Mouse (Mus musculus) telencephalon, adult 2 months (tissue): ENCODE measurements around the gene Rab3c.
A peak's percentile ranks its signal among the peaks of the same experiment; 100 is the strongest.

Experiments
- DNase-seq: peaks from one replicate; pipeline ENCODE4 v3.0.0-alpha.2; 2011; ENCODE audit warnings: low read depth, low spot score

Rab3c gene

DNA sequence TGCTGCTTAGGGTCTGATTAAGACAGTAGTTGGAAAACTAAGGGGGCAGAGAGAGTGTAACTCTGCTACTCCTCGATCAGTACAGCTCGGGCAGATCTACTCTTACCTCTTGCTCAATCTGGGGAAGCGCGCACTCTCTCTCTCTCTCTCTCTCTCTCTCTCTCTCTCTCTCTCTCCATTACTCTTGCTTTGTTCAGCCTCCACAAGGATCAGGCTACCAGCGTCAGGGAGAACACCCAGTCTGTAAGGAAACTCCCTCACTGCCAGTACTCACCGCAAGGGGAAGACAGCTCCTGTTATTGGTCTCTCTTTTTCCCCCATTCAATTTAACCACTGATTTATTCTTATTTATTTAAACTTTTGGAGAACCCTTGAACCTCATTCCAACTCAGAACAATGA lies 185.8 kb downstream of the Rab3c start:
- DNase-seq, result no peak

DNA sequence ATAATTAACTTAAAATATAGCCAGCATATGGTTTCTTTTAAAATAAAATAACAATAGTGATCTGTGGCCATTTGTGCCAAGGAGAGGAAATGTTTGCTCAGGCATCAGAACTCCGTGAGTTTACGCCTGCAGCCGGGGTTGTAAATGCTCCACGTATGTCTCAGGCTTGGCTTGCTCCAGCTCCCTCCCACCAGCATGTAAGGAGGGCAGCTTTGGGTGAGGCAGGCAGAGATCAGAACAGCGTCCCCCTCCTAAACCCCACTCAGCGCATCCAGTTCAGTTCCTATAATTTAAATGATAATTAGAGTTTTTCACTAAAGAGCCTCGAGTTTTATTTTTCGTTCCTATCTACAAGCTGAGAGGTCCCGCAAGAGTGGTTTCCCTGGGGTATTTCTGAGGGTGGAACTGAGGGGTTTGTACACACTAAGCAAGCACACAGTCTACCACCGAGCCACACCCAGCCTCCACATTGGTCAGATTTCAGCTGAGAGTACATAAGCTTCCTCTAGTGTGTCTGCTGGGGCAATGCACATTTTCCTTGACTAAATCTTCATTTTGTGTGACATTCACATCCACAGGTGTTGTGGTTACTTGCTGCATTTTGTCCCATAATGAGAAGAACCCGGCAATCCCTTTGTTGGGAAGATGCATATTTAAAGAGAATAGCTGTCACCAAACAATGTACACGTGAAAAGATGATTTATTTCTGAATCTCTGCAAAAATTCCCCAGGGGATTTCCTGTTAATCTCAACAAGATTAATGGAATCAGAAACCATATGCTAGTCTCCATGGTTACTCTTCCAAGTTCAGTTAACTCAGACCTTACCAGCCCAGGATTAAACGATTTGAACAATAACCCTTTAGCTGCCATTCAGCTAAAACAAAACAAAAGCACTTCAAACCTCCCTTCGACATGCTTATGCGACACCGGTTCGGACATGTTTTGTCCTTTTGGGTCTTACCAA lies 186.8 kb downstream of the Rab3c start:
- DNase-seq, result no peak

DNA sequence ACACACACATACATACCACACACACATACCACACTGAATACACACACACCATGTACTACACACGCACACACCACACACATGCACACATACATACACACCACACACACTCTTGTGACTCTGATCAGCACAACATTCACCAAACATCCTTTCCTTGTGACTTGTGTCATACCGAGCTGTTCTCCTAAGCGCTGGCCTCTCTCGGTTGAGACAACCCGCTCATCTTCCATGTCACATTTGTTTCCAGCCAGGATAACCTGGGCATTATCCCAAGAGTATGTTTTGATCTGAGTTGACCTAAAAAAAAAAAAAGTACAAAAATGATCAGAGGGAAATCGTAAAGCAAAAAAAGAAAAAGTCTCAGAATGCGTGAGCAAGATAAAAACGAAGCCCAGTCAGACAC lies 196.8 kb downstream of the Rab3c start:
- no peak for DNase-seq

DNA sequence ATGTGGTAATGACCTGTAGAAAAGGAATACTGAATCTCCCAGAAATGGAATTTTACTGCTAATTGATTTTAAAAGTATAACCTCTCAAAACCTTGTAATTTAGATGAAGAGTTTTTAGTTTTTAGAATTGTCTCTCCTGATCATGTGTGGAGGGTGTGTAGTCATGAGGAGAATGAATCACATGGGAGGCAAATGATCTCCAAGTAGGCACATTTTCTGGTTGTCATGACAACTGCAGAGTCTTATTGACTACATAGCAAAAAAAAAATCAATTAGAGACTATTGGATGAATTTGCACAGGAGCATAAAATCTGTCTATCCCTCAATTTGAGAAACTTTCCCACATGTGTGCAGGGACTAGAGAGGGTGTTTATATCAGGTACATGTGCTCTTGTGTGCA lies 199.6 kb downstream of the Rab3c start:
- DNase-seq, result no peak

DNA sequence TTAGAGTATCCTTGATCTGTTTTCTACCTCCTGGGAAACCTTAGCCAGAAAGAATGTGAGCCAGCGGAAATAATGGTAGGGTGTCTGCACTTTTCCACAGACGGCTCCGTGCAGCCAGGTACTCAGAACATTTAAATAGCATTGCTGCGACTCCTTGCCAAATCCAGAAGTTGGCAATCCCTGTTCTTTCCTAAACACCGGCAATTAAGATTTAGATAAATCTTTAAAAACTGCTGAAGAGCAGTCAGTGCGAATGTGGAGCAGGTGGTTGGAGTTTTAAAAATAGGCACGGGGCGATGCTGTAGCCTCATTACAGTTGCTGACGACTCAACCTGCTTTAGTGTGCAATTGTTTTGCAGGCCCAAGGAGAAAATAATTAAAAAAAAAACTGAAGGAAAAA lies 205.2 kb downstream of the Rab3c start:
- peak; percentile 54 for DNase-seq

DNA sequence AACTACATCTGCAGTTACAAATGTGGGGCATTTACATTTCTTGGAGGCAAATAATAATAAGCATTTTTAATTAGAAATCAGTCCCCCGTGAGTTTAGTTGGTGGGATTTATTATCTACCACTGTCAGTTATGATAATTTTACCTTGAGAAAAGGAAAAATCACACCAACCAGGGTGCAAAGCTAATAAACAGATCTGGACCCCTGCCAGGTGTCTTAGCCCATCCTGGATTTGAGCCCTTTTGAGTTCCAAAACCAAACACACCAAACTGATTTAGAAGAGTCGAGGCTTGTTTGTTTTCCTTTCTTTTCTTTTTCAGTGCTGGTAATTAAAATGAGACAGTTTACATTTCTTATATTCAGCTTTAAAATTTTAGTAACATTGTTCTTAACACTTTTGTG lies 206.6 kb downstream of the Rab3c start:
- no peak for DNase-seq

DNA sequence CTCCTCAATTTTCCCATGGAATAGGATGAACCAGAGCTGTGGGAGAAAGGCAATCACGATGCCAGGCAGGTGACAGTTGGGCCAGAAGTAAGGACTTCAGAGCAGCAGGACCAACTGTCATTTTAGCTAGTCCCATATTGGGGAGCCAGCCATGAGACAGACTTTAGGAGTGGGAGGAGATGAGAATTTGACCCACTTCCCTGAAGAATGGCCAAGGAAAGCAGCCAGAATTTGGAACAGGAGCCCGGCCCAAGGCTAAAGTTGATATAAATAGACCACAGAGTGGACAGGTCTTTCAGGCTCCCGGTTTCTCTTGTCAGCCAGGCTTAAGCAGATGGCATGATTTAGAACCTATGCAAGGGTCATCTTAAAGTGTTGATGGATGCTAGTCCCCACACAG lies 213.6 kb downstream of the Rab3c start:
- DNase-seq, result peak; percentile 36

DNA sequence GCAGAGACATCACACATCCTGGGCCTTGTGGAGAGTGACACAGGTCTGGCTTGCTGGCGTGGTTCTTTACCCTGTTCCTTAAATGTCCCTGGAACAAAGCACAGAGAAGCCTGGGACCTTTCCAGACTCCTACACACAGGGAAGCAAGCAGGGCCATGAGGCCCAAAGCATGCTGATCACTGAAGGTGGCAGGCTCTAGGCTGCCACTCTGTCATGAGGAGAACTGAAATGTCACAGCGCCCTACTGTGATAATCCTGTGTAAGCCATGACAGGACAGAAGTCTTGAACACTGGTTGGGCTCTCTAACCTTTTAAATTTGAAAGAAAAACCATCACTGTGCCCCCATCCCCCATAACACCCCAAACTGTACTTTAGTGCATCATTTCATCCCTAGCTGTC lies 214.1 kb downstream of the Rab3c start:
- DNase-seq, result no peak

DNA sequence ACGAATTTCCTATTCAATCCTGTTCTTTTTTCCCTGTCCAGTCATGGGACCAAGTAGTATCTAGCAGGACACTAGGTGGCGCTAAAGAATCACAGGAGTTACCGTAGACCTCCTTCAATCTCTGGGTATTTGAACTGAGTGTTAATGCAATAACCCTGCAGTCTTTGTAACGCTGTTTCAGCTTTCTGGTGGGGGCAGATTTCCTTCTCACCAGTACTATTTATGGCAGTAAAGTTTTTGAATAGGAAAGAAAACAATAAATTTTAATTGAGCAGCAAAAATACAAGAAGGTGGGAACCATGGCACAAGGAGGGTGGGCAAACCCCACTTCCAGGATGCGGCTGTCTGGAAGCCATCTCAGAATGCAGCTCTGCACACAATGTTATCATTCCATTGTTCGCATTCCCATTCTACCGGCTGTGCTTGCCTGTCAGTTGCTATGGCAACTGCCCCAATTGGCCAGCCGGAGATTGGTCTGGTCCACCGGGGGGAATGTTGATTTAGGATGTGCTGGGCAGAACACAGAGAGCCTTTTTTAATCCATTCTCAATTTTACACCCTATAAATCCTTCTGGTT lies 217.9 kb downstream of the Rab3c start:
- peak; percentile 86 for DNase-seq

DNA sequence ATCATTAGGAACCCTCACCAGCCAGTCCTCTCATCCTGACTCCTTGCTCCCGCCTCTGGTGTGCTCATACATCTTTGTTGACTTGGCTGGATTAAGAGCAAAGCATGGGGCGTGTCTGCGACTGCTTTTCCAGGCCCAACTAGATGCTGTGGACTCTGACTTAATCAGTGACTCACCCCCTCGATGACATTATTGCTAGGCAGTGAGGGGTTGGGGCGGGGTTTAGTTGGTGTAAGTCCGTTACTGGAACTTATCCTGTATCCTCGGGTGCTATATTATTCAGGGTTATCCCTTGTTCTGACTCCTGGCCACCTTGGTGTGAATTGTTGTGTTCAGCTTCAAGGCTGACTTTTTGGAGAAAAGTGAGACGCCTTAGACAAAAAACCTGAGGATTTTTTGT lies 218.5 kb downstream of the Rab3c start:
- DNase-seq, result no peak

DNA sequence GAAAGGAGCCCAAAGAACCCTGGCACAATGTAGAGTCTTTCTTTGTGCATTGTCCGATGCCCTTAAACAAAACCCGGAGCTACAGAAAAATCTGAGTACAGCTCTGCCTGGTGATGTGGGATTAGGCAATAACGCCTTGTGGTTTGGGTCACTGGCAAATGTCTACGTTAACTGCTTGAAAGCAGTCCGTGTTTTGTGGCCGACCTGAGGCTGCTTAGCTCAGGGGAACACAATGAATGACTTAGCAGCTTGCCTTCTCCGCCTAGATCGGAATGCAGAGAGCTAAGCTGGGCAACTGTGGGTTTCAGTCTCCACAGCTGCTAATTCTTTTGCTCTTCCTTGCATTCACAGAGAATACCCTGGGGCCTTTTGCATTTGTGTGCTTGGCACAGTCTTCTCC lies 226.3 kb downstream of the Rab3c start:
- no peak for DNase-seq

DNA sequence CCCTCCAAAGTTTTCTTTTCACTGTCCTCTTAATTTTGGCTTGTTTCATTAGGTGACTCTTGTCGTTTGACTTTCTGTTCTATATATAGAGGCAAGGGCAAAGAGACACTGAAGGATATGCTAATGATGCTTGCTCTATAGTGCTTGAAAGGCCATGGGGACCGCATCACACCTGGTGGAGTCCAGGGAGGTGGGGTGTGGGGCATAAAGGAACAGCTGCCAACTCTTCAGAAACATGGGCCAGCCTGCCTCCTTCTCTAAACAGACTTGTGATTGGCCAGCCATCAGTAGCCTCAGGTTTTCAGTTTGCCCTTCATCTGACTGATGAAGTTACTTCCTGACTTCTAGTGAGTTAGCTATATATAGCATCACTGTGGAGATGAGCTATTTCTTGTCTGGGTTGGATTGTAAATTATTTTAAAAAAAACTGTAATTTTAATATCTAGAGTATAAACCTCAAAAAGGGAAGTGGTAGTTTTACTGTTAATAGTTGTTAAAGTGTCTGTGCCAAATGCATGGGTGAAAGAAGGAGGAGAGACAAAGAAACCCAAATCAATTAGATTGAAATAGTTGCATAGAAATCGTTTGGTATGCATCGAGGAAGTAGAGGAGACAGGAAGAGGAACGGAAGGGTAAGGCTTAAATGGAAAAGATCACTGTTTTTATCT lies 231.9 kb downstream of the Rab3c start:
- no peak for DNase-seq

DNA sequence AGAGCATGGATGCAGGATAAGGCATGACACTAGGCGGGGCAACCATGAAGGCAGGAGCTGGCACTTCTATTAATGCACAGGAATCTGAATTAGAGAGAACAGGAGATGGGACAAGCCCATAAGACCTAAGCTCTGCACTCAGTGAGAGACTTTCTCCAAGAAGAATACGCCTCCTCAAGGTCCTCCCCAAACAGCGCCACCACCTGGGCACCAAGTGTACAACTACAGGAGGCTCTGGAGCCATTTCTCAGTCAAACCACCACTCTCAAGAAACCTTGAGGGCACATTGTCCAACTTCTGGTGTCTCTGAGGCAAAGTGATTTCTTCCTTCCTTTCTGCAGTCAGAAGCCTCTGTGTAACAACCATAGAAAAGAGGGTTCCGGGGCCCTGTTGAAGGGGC lies 236.4 kb downstream of the Rab3c start:
- no peak for DNase-seq

DNA sequence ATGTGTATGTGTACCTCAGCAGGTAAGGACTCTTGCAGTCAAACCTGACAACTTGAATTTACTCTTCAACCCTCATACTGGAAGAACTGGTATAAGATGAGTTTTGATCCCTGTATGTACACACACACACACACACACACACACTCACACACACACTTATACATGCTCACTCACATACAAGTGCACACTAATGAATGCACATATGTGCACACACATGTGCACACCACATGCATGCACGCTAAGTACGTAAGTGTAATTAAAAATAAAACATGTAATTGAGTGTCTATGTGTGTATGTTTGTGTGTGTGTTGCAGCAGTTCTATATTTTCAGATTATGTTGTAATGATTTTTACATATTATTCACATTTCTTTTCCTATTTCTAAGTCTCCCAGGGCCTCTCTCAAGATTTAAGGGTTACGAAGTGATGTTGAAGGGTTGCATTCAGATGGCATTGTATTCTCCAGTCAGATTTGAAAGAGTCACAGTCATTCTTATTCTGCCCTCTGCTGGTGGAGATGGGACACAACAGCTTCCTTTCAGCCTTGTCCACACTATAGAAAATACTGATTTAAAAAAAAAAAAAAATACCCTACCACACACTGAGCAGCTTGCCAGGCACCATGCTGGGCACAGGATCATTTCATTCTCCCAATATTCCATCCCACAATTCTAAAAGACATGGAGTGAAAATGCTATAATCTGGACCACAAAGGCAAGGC lies 240.9 kb downstream of the Rab3c start:
- DNase-seq, result peak; percentile 23

DNA sequence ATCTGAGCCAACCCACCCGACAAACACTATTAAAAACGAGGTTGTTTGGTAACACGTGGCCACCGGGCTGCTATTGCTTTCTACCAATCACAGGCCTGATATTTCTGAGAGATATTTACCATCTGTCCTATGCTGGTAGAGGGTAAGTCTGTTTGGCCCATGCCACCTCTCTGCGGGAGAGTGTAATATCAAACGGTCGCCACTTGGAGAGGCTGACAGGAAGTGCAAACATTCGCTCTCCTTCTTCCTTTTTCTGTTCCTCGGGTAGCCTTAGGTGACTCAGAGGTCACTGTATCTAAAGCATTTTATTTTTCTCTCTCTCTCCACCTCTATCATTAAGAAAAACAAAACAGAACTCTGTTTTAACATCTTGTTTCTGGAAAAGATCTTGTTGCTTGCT lies 241.6 kb downstream of the Rab3c start:
- no peak for DNase-seq

DNA sequence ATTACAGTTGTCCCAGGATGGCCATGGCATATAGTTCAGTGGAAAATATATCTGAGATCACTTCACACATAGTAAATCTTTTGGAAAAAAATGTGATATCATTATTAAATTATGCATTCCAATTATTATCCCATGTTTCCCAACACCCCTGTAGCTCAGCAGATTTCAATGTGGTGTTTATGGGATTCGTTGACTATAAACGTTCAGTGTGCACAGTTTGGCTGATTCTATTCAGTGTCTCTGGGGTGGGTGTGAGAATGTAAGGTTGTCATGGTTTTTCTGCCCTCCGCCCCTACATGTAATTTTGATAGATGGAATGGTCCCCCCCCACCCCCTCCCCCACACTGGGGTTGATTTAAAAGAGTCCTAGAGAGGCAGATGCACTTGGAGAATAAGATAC lies 242.3 kb downstream of the Rab3c start:
- no peak for DNase-seq

DNA sequence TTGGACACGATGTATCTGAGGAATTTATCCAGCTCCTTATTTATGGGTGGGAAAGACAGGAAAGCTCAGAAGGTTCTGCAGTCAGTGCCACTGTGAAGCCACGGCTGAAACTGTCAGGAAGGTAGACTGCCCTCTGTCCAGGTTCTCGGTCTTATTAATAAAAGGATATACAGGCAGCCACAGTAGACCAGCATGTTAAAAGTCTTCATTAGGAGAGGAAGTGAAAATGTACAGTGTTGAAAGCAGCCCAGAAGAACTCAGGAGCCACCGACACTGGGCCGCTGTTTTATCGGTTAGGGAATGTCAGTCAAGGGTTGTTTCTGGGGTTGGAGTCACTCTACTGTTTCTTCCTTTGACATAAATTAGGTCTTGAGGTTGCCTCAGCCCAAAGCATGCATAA lies 245.9 kb downstream of the Rab3c start:
- no peak for DNase-seq

DNA sequence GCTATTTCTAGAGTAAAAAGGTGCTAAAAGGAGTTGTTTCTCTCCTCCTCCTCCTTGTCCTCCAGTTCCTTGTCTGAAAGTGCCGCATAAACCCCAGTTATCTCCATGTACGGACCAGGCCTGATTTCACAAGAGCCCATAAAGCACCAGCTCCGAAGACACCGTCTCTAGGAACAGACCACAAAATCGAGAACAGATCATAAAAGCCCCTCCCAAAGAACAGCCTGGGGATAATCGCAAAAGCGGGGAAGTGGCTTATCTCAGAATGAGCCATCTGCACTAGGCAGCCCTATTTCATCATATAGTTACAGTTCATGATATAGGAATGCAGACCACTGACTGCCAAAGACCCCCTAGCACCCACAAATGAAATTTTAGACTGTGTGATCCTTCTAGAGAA lies 246.8 kb downstream of the Rab3c start:
- no peak for DNase-seq

DNA sequence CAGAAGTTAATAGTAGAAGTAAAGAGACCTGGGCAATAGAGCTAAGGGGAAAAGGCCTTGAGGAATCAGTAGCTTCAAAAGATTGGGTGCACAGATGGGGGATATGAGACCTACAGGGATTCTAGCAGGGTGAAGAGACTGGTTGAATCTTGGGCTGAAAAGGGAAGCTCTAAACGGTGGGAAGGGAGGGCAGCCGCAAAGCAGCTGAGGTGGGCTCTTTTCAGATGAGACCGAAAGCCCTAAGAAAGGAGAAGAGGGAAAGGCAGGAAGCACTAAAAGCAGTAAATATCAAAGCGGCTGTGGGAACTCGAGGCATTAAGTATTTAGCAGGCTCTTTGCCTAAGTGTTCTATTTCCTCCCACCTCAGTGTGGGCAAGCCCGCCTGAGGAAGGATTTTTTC lies 248.9 kb downstream of the Rab3c start:
- no peak for DNase-seq

DNA sequence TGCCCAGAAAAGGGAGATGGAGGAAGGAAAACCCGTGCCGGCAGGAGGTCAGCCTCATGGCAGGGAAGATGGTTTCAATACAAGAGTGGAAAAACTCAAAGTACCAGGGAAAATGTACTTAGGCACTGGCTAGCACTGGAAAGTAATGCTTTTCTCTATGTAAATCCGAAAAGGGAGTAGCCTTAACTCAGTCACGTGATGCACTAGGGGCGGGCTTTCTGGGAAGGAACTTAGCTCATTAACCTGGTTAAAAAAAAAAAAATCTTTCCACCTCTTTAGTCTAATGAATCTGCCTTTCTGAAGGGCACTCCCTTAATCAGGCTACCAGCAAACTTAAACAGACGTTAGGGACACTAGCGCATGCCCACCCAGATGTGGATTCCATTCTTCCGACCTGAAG lies 249.7 kb downstream of the Rab3c start:
- no peak for DNase-seq

DNA sequence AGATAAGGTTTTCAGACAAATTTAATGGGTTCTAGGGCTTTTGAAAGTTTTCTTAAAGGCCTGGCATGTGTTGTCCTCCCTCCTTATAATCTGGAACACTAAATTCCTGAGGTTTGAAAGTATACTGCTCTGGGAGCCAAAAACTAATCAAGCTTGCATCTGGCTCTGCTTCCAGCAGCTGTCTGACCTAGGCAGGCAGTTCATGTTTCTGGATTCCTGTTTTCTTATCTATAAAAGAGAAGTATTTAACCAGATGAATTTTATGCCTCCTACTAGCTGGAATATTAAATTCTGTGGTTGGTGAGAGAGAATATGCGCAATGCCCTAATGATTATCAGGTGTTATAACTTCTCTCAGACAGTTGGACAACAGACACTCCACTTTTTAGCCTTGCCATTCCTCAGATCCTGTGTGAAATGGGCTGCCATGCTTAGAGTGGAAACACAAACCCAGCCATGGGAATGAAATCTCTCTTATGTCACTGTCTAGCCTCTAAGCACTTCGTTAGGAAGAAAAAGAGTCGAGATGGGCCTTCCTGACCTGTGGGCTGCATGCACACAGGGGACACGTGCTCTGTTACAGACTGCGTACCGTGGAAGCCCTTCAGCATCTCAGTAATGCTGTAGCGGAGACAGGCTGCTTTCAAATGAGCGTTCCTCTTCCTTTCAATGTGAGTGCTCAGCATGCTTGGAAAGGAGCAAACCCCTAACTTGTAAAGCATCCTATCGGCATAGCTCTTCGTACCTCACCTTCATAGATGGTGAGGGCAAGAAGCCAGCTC lies 256.2 kb downstream of the Rab3c start:
- no peak for DNase-seq
